ENCODE assay signal across 12 mouse cellular contexts in genomic region chr7:16417141-16417771, GRCm38 (mm10). TPM values are rescaled to one million over a fixed set of nuclear protein-coding genes. Genes with fewer than 3 reads are reported as not detected.
DNase-seq lines count a peak whose midpoint lies in the region; ATAC-seq and TF ChIP-seq lines count a peak whose summit lies in the region.
"Had no signal": no experiment of that assay in that cellular context is flagged by ENCODE, and none has a peak within 500 bp of the region (broad histone marks: within the 10 kb centered on the region; RNA-seq: fewer than 3 reads in every experiment).

No protein-coding gene starts in this region.

- no peaks in the 10 kb centered on the region for H3K9me3 ChIP-seq in liver, postnatal 0 days (ENCODE audit: low read length)
- H3K9me3 ChIP-seq: embryonic facial prominence, embryonic 15.5 days; limb, embryonic 15.5 days had no signal

- peaks cover 42% of the 10 kb centered on the region for H3K4me1 ChIP-seq in liver, postnatal 0 days (ENCODE audit: insufficient read depth)

- H3K4me3 ChIP-seq in liver, postnatal 0 days (ENCODE audit: low read depth, low read length): no peak overlapping the region
- H3K4me3 ChIP-seq: embryonic facial prominence, embryonic 15.5 days; limb, embryonic 15.5 days had no signal

- peak overlapping the region; percentile 55; the same call in 1 of the 2 replicates for H3K27ac ChIP-seq in liver, postnatal 0 days (ENCODE audit: low read depth)
- H3K27ac ChIP-seq: embryonic facial prominence, embryonic 15.5 days; limb, embryonic 15.5 days had no signal

- intact Hi-C loops in heart, postnatal 10 days (cut with DNase I): no loop called here

- ATAC-seq in liver, postnatal 0 days: no peak

- no peak overlapping the region for H3K9ac ChIP-seq in liver, postnatal 0 days (replicated peaks)
- H3K9ac ChIP-seq: embryonic facial prominence, embryonic 15.5 days; limb, embryonic 15.5 days had no signal

- no peak for TF ChIP-seq EP300 in liver, postnatal 0 days (IDR thresholded peaks at IDR 0.05; ENCODE audit: low read depth)

- DNase-seq in adrenal gland, postnatal 14 days: peak; percentile 74
- DNase-seq in adrenal gland, adult 18-20 months (ENCODE audit: low spot score in 2 of 2): no peak
- DNase-seq in adipocyte (ENCODE audit: low spot score): peak; percentile 28
- DNase-seq in heart, postnatal 10 days: peak; percentile 82 to 84
- no peak for DNase-seq in liver, postnatal 0 days
- no peak for DNase-seq in embryo, embryonic 10 days (ENCODE audit: low spot score)
- no peak for DNase-seq in embryo, embryonic 9.5 days (ENCODE audit: extremely low spot score)
- DNase-seq in cerebellum, adult 11-12 months: no peak
- DNase-seq: B cell, adult 2 months; cerebellum, adult 11 months had no signal

- no peak overlapping the region for H3K4me2 ChIP-seq in liver, postnatal 0 days (ENCODE audit: low read depth, low read length)
- H3K4me2 ChIP-seq: embryonic facial prominence, embryonic 15.5 days; limb, embryonic 15.5 days had no signal

- no peak for TF ChIP-seq CTCF in liver, postnatal 0 days (IDR thresholded peaks at IDR 0.05; ENCODE audit: low read depth)

- H3K36me3 ChIP-seq in liver, postnatal 0 days (replicated peaks; ENCODE audit: insufficient read depth, low read length): peaks cover 65% of the 10 kb centered on the region

- H3K27me3 ChIP-seq in liver, postnatal 0 days (ENCODE audit: insufficient read depth, low read length): no peaks in the 10 kb centered on the region
- H3K27me3 ChIP-seq: embryonic facial prominence, embryonic 15.5 days; limb, embryonic 15.5 days had no signal

- WGBS in liver, postnatal 0 days (ENCODE audit: insufficient replicate concordance): 87% methylated on average over 10 of the region's 10 CpGs

RNA-seq across cellular contexts. Expression of gene Zc3h4, which starts 16.5 kb away (rescaled TPM):
- total RNA-seq in adrenal gland, postnatal 14 days (2021): 37.4 and 48.5 TPM in 2 replicates
- total RNA-seq in adrenal gland, adult 18-20 months (2021): 10 to 100 TPM; 32.8 to 39.4 TPM
- total RNA-seq in heart, postnatal 10 days (2021): 10 to 100 TPM; 37.8 TPM
- 4.7 and 5.2 TPM in 2 replicates for polyA plus RNA-seq in liver, postnatal 0 days (2015; fragmentation: Nextera tagmentation; extraction: Ambion mirVana)

RNA-seq across cellular contexts. Expression of gene Sae1, which starts 29.6 kb away (rescaled TPM):
- total RNA-seq in adrenal gland, postnatal 14 days (2021): 62.3 and 72.1 TPM in 2 replicates
- total RNA-seq in adrenal gland, adult 18-20 months (2021): 10 to 100 TPM; 57.0 to 61.8 TPM
- 10 to 100 TPM; 64.9 to 69.5 TPM for total RNA-seq in heart, postnatal 10 days (2021)
- 48.3 and 51.9 TPM in 2 replicates for polyA plus RNA-seq in liver, postnatal 0 days (2015; fragmentation: Nextera tagmentation; extraction: Ambion mirVana)

RNA-seq across cellular contexts. Expression of gene Tmem160, which starts 35.3 kb away (rescaled TPM):
- 46.2 and 49.2 TPM in 2 replicates for total RNA-seq in adrenal gland, postnatal 14 days (2021)
- total RNA-seq in adrenal gland, adult 18-20 months (2021): 10 to 100 TPM; 60.1 to 61.7 TPM
- total RNA-seq in heart, postnatal 10 days (2021): 10 to 100 TPM; 78.0 to 87.1 TPM
- polyA plus RNA-seq in liver, postnatal 0 days (2015; fragmentation: Nextera tagmentation; extraction: Ambion mirVana): 38.7 and 43.0 TPM in 2 replicates

Comparison
In these comparisons a context has a peak if more than half of its experiments do, and no peak if none do; other contexts are left out.
1. DNase-seq: peak in adrenal gland, postnatal 14 days (single experiment), adipocyte (single experiment) and heart, postnatal 10 days (2 of 2); none in adrenal gland, adult 18-20 months (0 of 2), liver, postnatal 0 days (single experiment), embryo, embryonic 10 days (single experiment), embryo, embryonic 9.5 days (single experiment) and cerebellum, adult 11-12 months (single experiment).